Mouse (Mus musculus): ENCODE results near the gene Olfr259. TPM values are rescaled to one million over a fixed set of nuclear protein-coding genes. Genes with fewer than 3 reads are reported as not detected.

The Olfr259 gene
- total RNA-seq (2021) = not detected

GRCm38 (mm10) chr2:87114467-87114866 is at the start of gene Olfr259:
TSS of gene Olfr259 (minus strand) at chr2:87114567.
- intact Hi-C loops (cut with DNase I) = no loop called here
- no peak for DNase-seq (ENCODE audit: extremely low spot score in 1 of 2, low spot score in 2 of 2)

GRCm38 (mm10) chr2:87152524-87152923 is 38.2 kb upstream of the Olfr259 start, which contains the start of gene Olfr1111:
TSS of gene Olfr1111 (minus strand) at chr2:87152624.
- no peak for DNase-seq (ENCODE audit: extremely low spot score in 1 of 2, low spot score in 2 of 2)
- intact Hi-C loops (cut with DNase I) = no loop called here

GRCm38 (mm10) chr2:87140200-87140599 is 25.8 kb upstream of the Olfr259 start, which contains the start of gene Olfr1110:
TSS of gene Olfr1110 (minus strand) at chr2:87140300.
- no peak for DNase-seq (ENCODE audit: extremely low spot score in 1 of 2, low spot score in 2 of 2)
- intact Hi-C loops (cut with DNase I) = no loop called here

- intact Hi-C loops (cut with DNase I) = no loop called here
- no peak for DNase-seq (ENCODE audit: extremely low spot score in 1 of 2, low spot score in 2 of 2)
Measured at GRCm38 (mm10) chr2:87095908-87096307, 18.5 kb downstream of the Olfr259 start, which contains the start of gene Olfr1109. TSS of gene Olfr1109 (minus strand) at chr2:87096008.

- intact Hi-C loops (cut with DNase I) = no loop called here
- DNase-seq (ENCODE audit: extremely low spot score in 1 of 2, low spot score in 2 of 2) = no peak
Measured at GRCm38 (mm10) chr2:87075717-87076116, 38.6 kb downstream of the Olfr259 start, which contains the start of gene Olfr1107. TSS of gene Olfr1107 (minus strand) at chr2:87075817.

Other genes with a start within 250 kb of the Olfr259 start
- gene Gm13723, start 239.8 kb downstream of the Olfr259 start, total RNA-seq (2021) = not detected
- not detected for gene Olfr1097, start 222.4 kb downstream of the Olfr259 start, total RNA-seq (2021)
- gene Olfr1098, start 190.0 kb downstream of the Olfr259 start, total RNA-seq (2021) = not detected
- gene Olfr1099, start 153.9 kb downstream of the Olfr259 start, total RNA-seq (2021) = not detected
- gene Olfr1100, start 134.6 kb downstream of the Olfr259 start, total RNA-seq (2021) = not detected
- gene Olfr1101, start 123.3 kb downstream of the Olfr259 start, total RNA-seq (2021) = not detected
- not detected for gene Olfr1102, start 116.2 kb downstream of the Olfr259 start, total RNA-seq (2021)
- not detected for gene Olfr1104, start 87.5 kb downstream of the Olfr259 start, total RNA-seq (2021)
- gene Olfr1105, start 78.0 kb downstream of the Olfr259 start, total RNA-seq (2021) = not detected
- not detected for gene Olfr1106, start 62.3 kb downstream of the Olfr259 start, total RNA-seq (2021)
- gene Olfr1107, start 38.8 kb downstream of the Olfr259 start, total RNA-seq (2021) = not detected
- not detected for gene Olfr1109, start 18.6 kb downstream of the Olfr259 start, total RNA-seq (2021)
- not detected for gene Olfr1110, start 25.7 kb upstream of the Olfr259 start, total RNA-seq (2021)
- gene Olfr1111, start 38.1 kb upstream of the Olfr259 start, total RNA-seq (2021) = not detected
- gene Olfr1112, start 73.2 kb upstream of the Olfr259 start, total RNA-seq (2021) = not detected
- not detected for gene Olfr1113, start 94.4 kb upstream of the Olfr259 start, total RNA-seq (2021)
- gene Olfr1115, start 133.4 kb upstream of the Olfr259 start, total RNA-seq (2021) = not detected
- gene Olfr1116, start 153.0 kb upstream of the Olfr259 start, total RNA-seq (2021) = not detected
- not detected for gene Olfr1118, start 193.0 kb upstream of the Olfr259 start, total RNA-seq (2021)
- not detected for gene Olfr1120, start 240.2 kb upstream of the Olfr259 start, total RNA-seq (2021)